Mouse (Mus musculus) liver, embryonic 16.5 days (tissue): ENCODE measurements at regions not wholly inside any gene's neighbourhood (a gene's known extent, or its start where the extent isn't known, plus 50 kb on each side); places are given as distances from the start of the nearest gene placed in this dataset.

Experiments
- ATAC-seq: fragments of 200-750 bp; cut with Nextera tagmentation; 2 replicates; pipeline ENCODE4 v1.8.0; 2017; ENCODE audit warnings: low read depth, mild to moderate bottlenecking, moderate number of reproducible peaks, moderate library complexity
- H3K27ac ChIP-seq: fragments of 300-500 bp; sonication (generic); 2 replicates; pipeline ENCODE4 v1.5.1; 2014; ENCODE audit warnings: mild to moderate bottlenecking, low read length
- H3K27me3 ChIP-seq: fragments of 300-500 bp; sonication (generic); 2 replicates; pipeline ENCODE4 v1.6.1; 2014; ENCODE audit warnings: low read depth, low read length, mixed read lengths; ENCODE audit not compliant: control insufficient read depth, insufficient read depth
- H3K36me3 ChIP-seq: fragments of 300-500 bp; sonication (generic); 2 replicates; pipeline ENCODE4 v1.6.1; 2014; ENCODE audit warnings: mild to moderate bottlenecking; ENCODE audit not compliant: control insufficient read depth, insufficient read depth
- H3K4me1 ChIP-seq: fragments of 300-500 bp; sonication (generic); 2 replicates; pipeline ENCODE4 v1.6.1; 2014; ENCODE audit warnings: low read depth, low read length, mixed read lengths; ENCODE audit not compliant: control insufficient read depth
- H3K4me2 ChIP-seq: fragments of 300-500 bp; sonication (generic); 2 replicates; pipeline ENCODE4 v1.6.1; 2014; ENCODE audit warnings: low read depth, low read length, mixed read lengths
- H3K4me3 ChIP-seq: fragments of 300-500 bp; sonication (generic); 2 replicates; pipeline ENCODE4 v1.5.1; 2014; ENCODE audit warnings: low read depth, mild to moderate bottlenecking, low read length
- H3K9ac ChIP-seq: fragments of 300-500 bp; sonication (generic); 2 replicates; pipeline ENCODE4 v1.6.1; 2014; ENCODE audit warnings: low read depth, low read length
- H3K9me3 ChIP-seq: fragments of 300-500 bp; sonication (generic); replicated peaks from 2 replicates; pipeline ENCODE4 v1.6.1; 2016; ENCODE audit warnings: low read length; ENCODE audit not compliant: control insufficient read depth
- WGBS: fragments of 180-500 bp; shearing (Covaris S2); extraction: QIAGEN DNeasy Blood & Tissue Kit; methylation state at CpG from one replicate; pipeline ENCODE4 v1.1.7; 2014; ENCODE audit not compliant: insufficient replicate concordance; 5-methylcytosine and 5-hydroxymethylcytosine counted together

- ATAC-seq, result no peak
- Histone ChIP-seq H3K4me1 (no peaks in the 10 kb centered on the region), H3K27ac (no peak overlapping the region), H3K36me3 (no peaks in the 10 kb centered on the region), H3K9me3 (no peaks in the 10 kb centered on the region), H3K4me2 (no peak overlapping the region), H3K4me3 (no peak overlapping the region), H3K27me3 (no peaks in the 10 kb centered on the region), H3K9ac (no peak overlapping the region)
- 44% methylated on average over 3 of the region's 3 CpGs for WGBS
Observed at GRCm38 (mm10) chr3:101749841-101750240, 98.9 kb downstream of the Mab21l3 start.

GRCm38 (mm10) chr3:101749031-101749632 lies 99.6 kb downstream of the Mab21l3 start:
- no peak overlapping the region for H3K4me2 ChIP-seq
- 55% methylated on average over 3 of the region's 3 CpGs for WGBS
- H3K4me3 ChIP-seq, result no peak overlapping the region
- no peak overlapping the region for H3K9ac ChIP-seq
- H3K9me3 ChIP-seq, result no peaks in the 10 kb centered on the region
- H3K27ac ChIP-seq, result no peak overlapping the region
- no peaks in the 10 kb centered on the region for H3K36me3 ChIP-seq
- ATAC-seq, result no peak
- H3K27me3 ChIP-seq, result no peaks in the 10 kb centered on the region
- no peaks in the 10 kb centered on the region for H3K4me1 ChIP-seq

GRCm38 (mm10) chr3:101748186-101748585 lies 100.6 kb downstream of the Mab21l3 start:
- H3K4me1 ChIP-seq, result no peaks in the 10 kb centered on the region
- ATAC-seq, result no peak
- H3K36me3 ChIP-seq, result no peaks in the 10 kb centered on the region
- H3K9me3 ChIP-seq, result no peaks in the 10 kb centered on the region
- H3K4me2 ChIP-seq, result no peak overlapping the region
- H3K27ac ChIP-seq, result no peak overlapping the region
- H3K27me3 ChIP-seq, result no peaks in the 10 kb centered on the region
- 28% methylated on average over 4 of the region's 4 CpGs for WGBS
- H3K9ac ChIP-seq, result no peak overlapping the region
- no peak overlapping the region for H3K4me3 ChIP-seq

- no peaks in the 10 kb centered on the region for H3K27me3 ChIP-seq
- ATAC-seq, result no peak
- H3K9ac ChIP-seq, result no peak overlapping the region
- no peaks in the 10 kb centered on the region for H3K9me3 ChIP-seq
- H3K4me2 ChIP-seq, result no peak overlapping the region
- 70% methylated on average over 4 of the region's 4 CpGs for WGBS
- no peak overlapping the region for H3K27ac ChIP-seq
- H3K36me3 ChIP-seq, result no peaks in the 10 kb centered on the region
- no peak overlapping the region for H3K4me3 ChIP-seq
- no peaks in the 10 kb centered on the region for H3K4me1 ChIP-seq
Observed at GRCm38 (mm10) chr3:101740906-101741305, 107.9 kb downstream of the Mab21l3 start.

- WGBS, result 67% methylated on average over 6 of the region's 6 CpGs
- no peak for ATAC-seq
- no peak overlapping the region for H3K27ac ChIP-seq
- H3K27me3 ChIP-seq, result no peaks in the 10 kb centered on the region
- no peaks in the 10 kb centered on the region for H3K9me3 ChIP-seq
- H3K4me3 ChIP-seq, result no peak overlapping the region
- H3K9ac ChIP-seq, result no peak overlapping the region
- H3K4me1 ChIP-seq, result no peaks in the 10 kb centered on the region
- no peaks in the 10 kb centered on the region for H3K36me3 ChIP-seq
- no peak overlapping the region for H3K4me2 ChIP-seq
Observed at GRCm38 (mm10) chr3:101737197-101737596, 111.6 kb downstream of the Mab21l3 start.

GRCm38 (mm10) chr3:101729044-101729443 lies 119.7 kb downstream of the Mab21l3 start:
- Histone ChIP-seq H3K27me3 (no peaks in the 10 kb centered on the region), H3K4me2 (no peak overlapping the region), H3K9me3 (no peaks in the 10 kb centered on the region), H3K36me3 (no peaks in the 10 kb centered on the region), H3K27ac (no peak overlapping the region), H3K4me1 (no peaks in the 10 kb centered on the region), H3K4me3 (no peak overlapping the region), H3K9ac (no peak overlapping the region)
- ATAC-seq, result no peak
- 54% methylated on average over 3 of the region's 3 CpGs for WGBS

GRCm38 (mm10) chr3:101722926-101723325 lies 118.4 kb upstream of the Atp1a1 start:
- WGBS, result 50% methylated on average over 6 of the region's 6 CpGs
- ATAC-seq, result no peak
- no peaks in the 10 kb centered on the region for H3K36me3 ChIP-seq
- no peak overlapping the region for H3K4me3 ChIP-seq
- H3K9ac ChIP-seq, result no peak overlapping the region
- H3K27me3 ChIP-seq, result no peaks in the 10 kb centered on the region
- H3K27ac ChIP-seq, result no peak overlapping the region
- no peaks in the 10 kb centered on the region for H3K9me3 ChIP-seq
- H3K4me1 ChIP-seq, result no peaks in the 10 kb centered on the region
- no peak overlapping the region for H3K4me2 ChIP-seq

GRCm38 (mm10) chr3:101722001-101722400 lies 117.5 kb upstream of the Atp1a1 start:
- WGBS, result 68% methylated on average over 4 of the region's 4 CpGs
- no peak overlapping the region for H3K9ac ChIP-seq
- H3K4me1 ChIP-seq, result no peaks in the 10 kb centered on the region
- no peaks in the 10 kb centered on the region for H3K27me3 ChIP-seq
- no peak overlapping the region for H3K4me3 ChIP-seq
- H3K36me3 ChIP-seq, result no peaks in the 10 kb centered on the region
- H3K27ac ChIP-seq, result no peak overlapping the region
- H3K4me2 ChIP-seq, result no peak overlapping the region
- H3K9me3 ChIP-seq, result no peaks in the 10 kb centered on the region
- ATAC-seq, result no peak

GRCm38 (mm10) chr3:101715416-101715815 lies 110.9 kb upstream of the Atp1a1 start:
- Histone ChIP-seq H3K27ac (no peak overlapping the region), H3K9me3 (no peaks in the 10 kb centered on the region), H3K4me2 (no peak overlapping the region), H3K4me3 (no peak overlapping the region), H3K9ac (no peak overlapping the region), H3K36me3 (no peaks in the 10 kb centered on the region), H3K4me1 (no peaks in the 10 kb centered on the region; the same call in 1 of the 2 replicates), H3K27me3 (no peaks in the 10 kb centered on the region)
- ATAC-seq, result no peak
